Comparison of ENCODE assay signal across 20 mouse cellular contexts in the genomic region with DNA sequence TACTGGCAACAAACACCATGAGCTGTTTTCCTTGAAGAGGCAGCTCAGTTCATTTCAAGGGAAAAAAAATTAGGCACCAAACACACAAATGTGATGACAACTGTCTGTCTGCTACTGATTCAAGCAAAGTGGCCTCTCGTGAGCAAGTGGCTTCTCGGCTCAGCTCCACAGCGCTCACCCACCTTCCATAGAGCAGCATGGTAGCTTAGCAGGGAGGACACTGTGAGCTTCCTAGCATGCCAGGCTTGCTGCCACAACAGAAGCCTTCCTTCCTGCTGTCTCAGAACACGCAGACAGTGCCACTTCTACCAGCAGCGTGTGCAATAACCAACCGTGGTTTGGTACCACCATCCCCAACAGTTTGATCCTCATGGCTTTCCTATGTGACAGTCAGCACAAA. TPM values are rescaled to one million over a fixed set of nuclear protein-coding genes. Genes with fewer than 3 reads are reported as not detected.
DNase-seq lines count a peak whose midpoint lies in the region; ATAC-seq and TF ChIP-seq lines count a peak whose summit lies in the region.
"Had no signal": no experiment of that assay in that cellular context is flagged by ENCODE, and none has a peak within 500 bp of the region (broad histone marks: within the 10 kb centered on the region; RNA-seq: fewer than 3 reads in every experiment).

No protein-coding gene starts in this region.

- TF ChIP-seq CTCF in bone marrow, adult 2 months (IDR thresholded peaks at IDR 0.05; ENCODE audit: control insufficient read depth, insufficient read depth, low read length): no peak

- no peak overlapping the region for H3K4me3 ChIP-seq in bone marrow, adult 2 months (replicated peaks; ENCODE audit: control insufficient read depth, low read depth, low read length)
- H3K4me3 ChIP-seq in liver, embryonic 11.5 days (ENCODE audit: low read depth, low read length): no peak overlapping the region
- H3K4me3 ChIP-seq: forebrain, embryonic 13.5 days; heart, embryonic 10.5 days; hindbrain, embryonic 12.5 days had no signal

- no peaks in the 10 kb centered on the region for H3K9me3 ChIP-seq in liver, embryonic 11.5 days (ENCODE audit: control insufficient read depth, low read length)
- H3K9me3 ChIP-seq: forebrain, embryonic 13.5 days; heart, embryonic 10.5 days; hindbrain, embryonic 12.5 days had no signal

- H3K36me3 ChIP-seq in liver, embryonic 11.5 days (ENCODE audit: control insufficient read depth, insufficient read depth, low read length): peaks cover 4% of the 10 kb centered on the region; the same call in 1 of the 2 replicates

- ATAC-seq in liver, embryonic 11.5 days (replicated peaks; ENCODE audit: low FRiP score): no peak
- ATAC-seq in megakaryocyte progenitor cell, adult 5-6 weeks (replicated peaks; ENCODE audit: poor library complexity): no peak
- ATAC-seq: forebrain, embryonic 13.5 days; forebrain, postnatal 0 days; hindbrain, postnatal 0 days had no signal

- H3K9ac ChIP-seq in liver, embryonic 11.5 days (ENCODE audit: low read depth, low read length): no peak overlapping the region
- H3K9ac ChIP-seq: forebrain, embryonic 13.5 days; forebrain, postnatal 0 days; hindbrain, embryonic 12.5 days had no signal

- peaks cover 1% of the 10 kb centered on the region; the same call in 1 of the 2 replicates for H3K4me1 ChIP-seq in bone marrow, adult 2 months (ENCODE audit: control insufficient read depth, insufficient read depth, low read length)
- no peaks in the 10 kb centered on the region for H3K4me1 ChIP-seq in liver, embryonic 11.5 days (replicated peaks; ENCODE audit: control insufficient read depth, insufficient read depth, low read length)
- H3K4me1 ChIP-seq: forebrain, embryonic 13.5 days; hindbrain, embryonic 12.5 days had no signal

- TF ChIP-seq POLR2A in bone marrow, adult 2 months (IDR thresholded peaks at IDR 0.05; ENCODE audit: borderline replicate concordance, control insufficient read depth, low read depth, low read length): no peak

- H3K27ac ChIP-seq in bone marrow, adult 2 months (ENCODE audit: control insufficient read depth, insufficient read depth, low read depth, low read length, poor library complexity): 0 out of 2 replicates have a peak overlapping the region, but pooled peaks have one; percentile 17
- H3K27ac ChIP-seq in liver, embryonic 11.5 days (ENCODE audit: low read depth, low read length): no peak overlapping the region
- H3K27ac ChIP-seq: forebrain, embryonic 13.5 days; heart, embryonic 10.5 days; hindbrain, embryonic 12.5 days; hindbrain, postnatal 0 days had no signal

- WGBS in bone marrow, adult 2 months: 83% methylated on average over 6 of the region's 6 CpGs
- 87% methylated on average over 6 of the region's 6 CpGs for WGBS in liver, embryonic 11.5 days

- H3K27me3 ChIP-seq in liver, embryonic 11.5 days (replicated peaks; ENCODE audit: control insufficient read depth, insufficient read depth, low read length): no peaks in the 10 kb centered on the region
- H3K27me3 ChIP-seq: forebrain, embryonic 13.5 days; hindbrain, embryonic 12.5 days had no signal

- no peak overlapping the region for H3K4me2 ChIP-seq in liver, embryonic 11.5 days
- H3K4me2 ChIP-seq: forebrain, embryonic 13.5 days; hindbrain, embryonic 12.5 days had no signal

- DNase-seq in brain, adult 2 months (ENCODE audit: low read depth, low spot score): peak; percentile 52
- peak; percentile 32 to 59 for DNase-seq in layer of hippocampus, adult 8-10 months (ENCODE audit: low spot score in 2 of 2)
- DNase-seq in layer of hippocampus, postnatal 14 days (ENCODE audit: low spot score in 2 of 2): peak; percentile 43 to 69
- DNase-seq in liver, embryonic 11.5 days (ENCODE audit: low spot score): no peak
- no peak for DNase-seq in right cerebral cortex, postnatal 10 days (ENCODE audit: low spot score in 2 of 2)
- DNase-seq: adrenal gland, adult 2 months; adrenal gland, postnatal 25 days; cerebellum, adult 11 months; cerebellum, adult 8-10 months; cerebellum, postnatal 25 days; forebrain, postnatal 0 days; heart, adult 11 months; heart, postnatal 10 days; heart, postnatal 4 days had no signal

RNA-seq across cellular contexts. Expression of a gene that starts 35.8 kb away (rescaled TPM):
- 4.9 and 8.9 TPM in 2 replicates for polyA plus RNA-seq in bone marrow, adult 2 months (2011; ENCODE audit: insufficient read depth, insufficient read length, low replicate concordance, missing spikeins)
- total RNA-seq in layer of hippocampus, adult 8-10 months (2022): 10 to 100 TPM; 80.8 to 91.0 (median 86.0) TPM
- total RNA-seq in layer of hippocampus, postnatal 14 days (2021): 10 to 100 TPM; 54.8 to 59.9 TPM
- 10.0 and 11.1 TPM in 2 replicates for polyA plus RNA-seq in liver, embryonic 11.5 days (2014; fragmentation: Nextera tagmentation; extraction: Ambion mirVana)
- 6.9 and 7.2 TPM in 2 replicates for total RNA-seq in megakaryocyte progenitor cell, adult 5-6 weeks (2015)
- total RNA-seq in megakaryocyte progenitor cell, adult 5-6 weeks (2017): 8.7 and 10.4 TPM in 2 replicates

RNA-seq across cellular contexts. Expression of a gene that starts 49.2 kb away (rescaled TPM):
- polyA plus RNA-seq in bone marrow, adult 2 months (2011; ENCODE audit: insufficient read depth, insufficient read length, low replicate concordance, missing spikeins): 14.3 and 28.3 TPM in 2 replicates
- total RNA-seq in layer of hippocampus, adult 8-10 months (2022): 10 to 100 TPM; 49.4 to 61.7 (median 58.3) TPM
- total RNA-seq in layer of hippocampus, postnatal 14 days (2021): 10 to 100 TPM; 47.4 to 49.0 TPM
- polyA plus RNA-seq in liver, embryonic 11.5 days (2014; fragmentation: Nextera tagmentation; extraction: Ambion mirVana): 32.1 and 34.1 TPM in 2 replicates
- 23.4 and 25.3 TPM in 2 replicates for total RNA-seq in megakaryocyte progenitor cell, adult 5-6 weeks (2015)
- total RNA-seq in megakaryocyte progenitor cell, adult 5-6 weeks (2017): 22.9 and 35.8 TPM in 2 replicates

Comparison
In these comparisons a context has a peak if more than half of its experiments do, and no peak if none do; other contexts are left out.
1. DNase-seq: peak in brain, adult 2 months (single experiment), layer of hippocampus, adult 8-10 months (2 of 2) and layer of hippocampus, postnatal 14 days (2 of 2); none in liver, embryonic 11.5 days (single experiment) and right cerebral cortex, postnatal 10 days (0 of 2).
2. RNA of a gene that starts 35.8 kb away (total RNA-seq): 80.8 to 91.0 TPM in layer of hippocampus, adult 8-10 months and 54.8 to 59.9 TPM in layer of hippocampus, postnatal 14 days; 6.9 to 10.4 TPM in megakaryocyte progenitor cell, adult 5-6 weeks; every median in the first group is over 4 times any median in the second.